Mouse (Mus musculus) adrenal gland, postnatal 36 days (tissue): ENCODE data around the gene Tfeb. TPM values are rescaled to one million over a fixed set of nuclear protein-coding genes. Genes with fewer than 3 reads are reported as not detected.
A peak's percentile ranks its signal among the peaks of the same experiment; 100 is the strongest.

Source experiments
- DNase-seq, 2 experiments: peaks; one replicate each; pipeline ENCODE4 v3.0.0; 2021; ENCODE audit warnings: mixed read lengths in 1 of 2
- total RNA-seq, 2 experiments: library from RNA; stranded (reverse); gene quantifications; 2 replicates each; pipeline ENCODE4 v1.2.3; 2021

Tfeb gene
- total RNA-seq, 2 experiments from 2014 or later = 18.6 to 18.9 TPM

- DNase-seq = no peak
These were observed 51.5 kb downstream of the Tfeb start for GRCm38 (mm10) chr17:47788306-47788705.

- DNase-seq = no peak
These were observed 52.2 kb downstream of the Tfeb start for GRCm38 (mm10) chr17:47788996-47789395.

DNA sequence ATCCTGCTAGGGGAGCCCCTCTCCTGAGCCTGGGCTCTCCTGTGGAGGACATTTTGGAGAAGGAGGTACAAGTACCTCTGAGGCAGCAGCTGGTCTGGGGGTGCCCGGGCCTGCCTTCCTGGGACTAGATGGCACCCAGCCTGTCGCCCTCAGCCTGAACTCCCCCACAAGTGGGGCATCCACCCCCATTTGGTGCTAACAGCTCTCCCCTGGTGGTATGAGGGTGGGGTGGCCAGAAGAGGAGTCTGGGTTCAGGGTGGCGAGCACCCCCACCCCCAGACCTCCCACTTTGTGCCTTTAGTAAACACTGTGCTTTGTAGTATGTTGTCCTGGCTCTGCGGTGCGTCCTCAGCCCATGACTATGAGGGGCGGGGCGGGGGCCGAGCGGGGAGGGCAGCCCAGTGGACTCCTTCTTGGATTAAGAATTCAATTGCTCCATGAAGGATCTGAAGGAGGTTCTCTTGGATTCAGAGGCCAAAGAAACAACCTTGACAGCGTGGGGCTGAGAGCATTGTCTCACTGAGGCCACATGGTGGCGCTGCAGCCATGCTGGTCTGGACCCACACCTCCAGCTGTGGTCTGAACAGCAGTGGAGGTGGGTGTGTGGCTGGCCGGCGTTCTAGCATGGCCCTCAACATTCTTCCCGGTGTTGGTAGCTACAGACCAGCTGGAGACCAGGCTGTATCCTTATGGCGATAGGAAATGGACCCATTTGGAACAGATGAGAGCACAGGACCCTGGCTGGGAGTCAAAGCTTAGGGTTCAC lies 55.5 kb downstream of the Tfeb start:
- DNase-seq = peak; percentile 83 to 87

DNA sequence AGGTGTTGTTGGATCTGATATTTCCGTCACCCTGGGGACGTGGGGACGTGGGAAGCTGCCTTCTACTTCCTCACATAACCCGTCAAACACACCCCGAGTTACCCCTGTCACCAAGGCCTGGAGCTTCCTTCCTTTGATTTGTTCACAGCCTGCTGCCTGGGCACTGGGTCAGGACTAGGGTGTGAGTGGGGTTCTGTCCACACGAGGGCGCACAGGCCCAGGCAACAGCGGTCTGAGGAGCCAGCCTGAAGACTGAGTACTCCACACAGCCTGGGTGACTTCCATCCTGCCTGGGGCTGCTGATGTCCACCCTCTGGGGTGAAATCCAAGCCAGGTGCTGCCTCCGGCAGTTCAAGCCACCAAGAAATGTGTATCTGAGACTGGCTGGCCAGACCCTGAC lies 56.5 kb downstream of the Tfeb start:
- DNase-seq = peak; percentile 91 to 93

- DNase-seq = peak; percentile 52 to 69
These were observed 58.6 kb downstream of the Tfeb start for GRCm38 (mm10) chr17:47795446-47795845.

DNA sequence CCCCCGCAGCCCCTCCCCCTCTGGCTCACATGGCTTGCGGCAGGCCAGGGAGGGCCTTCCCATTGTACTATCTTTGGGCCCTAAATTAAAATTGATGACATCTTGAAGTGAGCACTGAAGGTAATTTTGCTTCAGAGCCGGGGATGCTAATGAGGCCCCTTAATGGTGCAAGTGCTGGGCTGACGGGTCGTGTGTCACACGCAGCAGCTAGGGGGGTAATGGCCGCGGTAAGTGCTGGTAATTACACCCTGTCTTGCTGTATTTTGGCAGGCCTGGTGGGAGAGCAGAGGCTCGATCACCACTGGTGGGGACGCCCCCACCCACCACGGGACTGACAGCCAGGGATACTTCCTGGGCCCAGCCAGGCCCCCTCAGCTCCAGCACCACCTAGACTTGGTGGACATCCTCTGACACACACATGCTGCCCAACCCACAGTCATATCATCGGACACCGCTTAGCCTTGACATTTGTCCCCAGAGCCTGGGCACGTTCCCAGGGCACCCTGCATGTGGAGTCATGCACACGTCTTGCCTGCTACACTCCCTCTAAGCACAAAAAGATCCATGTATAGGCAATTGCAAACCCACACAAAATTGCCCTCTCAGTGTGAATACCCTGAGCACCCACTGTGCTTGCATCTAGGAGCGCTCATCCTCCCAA lies 59.5 kb downstream of the Tfeb start:
- DNase-seq = peak; percentile 74 to 80

DNA sequence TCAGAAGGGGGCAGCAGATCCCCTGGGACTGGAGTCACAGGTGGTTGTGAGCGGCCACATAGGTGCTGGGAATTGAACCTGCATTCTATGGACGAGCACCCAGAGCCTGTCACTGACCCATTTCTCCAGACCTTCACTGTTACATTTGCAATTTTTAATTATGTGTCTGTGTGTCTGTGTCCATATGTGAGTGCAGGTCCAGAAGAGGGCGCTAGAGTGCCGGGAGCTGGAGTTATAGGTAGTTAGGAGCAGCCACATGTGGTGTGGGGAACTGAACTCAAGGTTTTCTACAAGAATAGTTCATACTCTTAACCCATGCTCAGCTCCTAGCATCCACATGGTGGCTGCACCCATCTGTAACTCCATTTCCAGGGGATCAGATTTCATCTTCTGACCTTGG lies 60.1 kb downstream of the Tfeb start:
- DNase-seq = peak in 1 of 2 experiments; percentile 58

DNA sequence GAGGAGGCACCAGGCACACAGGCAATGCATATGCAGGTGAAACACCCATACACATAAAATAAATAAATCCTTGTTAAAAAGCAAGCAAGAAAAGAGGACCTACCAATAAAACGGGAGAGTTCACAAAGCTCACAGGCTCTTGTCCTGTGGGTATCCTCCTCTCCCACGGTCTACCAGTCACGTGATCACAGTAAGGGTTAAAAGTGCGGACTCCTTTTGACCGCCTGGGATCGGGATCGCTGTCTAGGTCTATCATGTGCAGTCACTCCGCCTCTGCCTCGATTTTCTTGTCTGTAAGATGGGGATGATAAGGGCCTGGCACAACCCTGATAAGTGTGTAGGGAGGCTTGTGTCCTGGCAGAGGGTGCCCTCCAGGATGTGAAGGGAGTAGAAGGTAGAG lies 60.6 kb downstream of the Tfeb start:
- no peak for DNase-seq

DNA sequence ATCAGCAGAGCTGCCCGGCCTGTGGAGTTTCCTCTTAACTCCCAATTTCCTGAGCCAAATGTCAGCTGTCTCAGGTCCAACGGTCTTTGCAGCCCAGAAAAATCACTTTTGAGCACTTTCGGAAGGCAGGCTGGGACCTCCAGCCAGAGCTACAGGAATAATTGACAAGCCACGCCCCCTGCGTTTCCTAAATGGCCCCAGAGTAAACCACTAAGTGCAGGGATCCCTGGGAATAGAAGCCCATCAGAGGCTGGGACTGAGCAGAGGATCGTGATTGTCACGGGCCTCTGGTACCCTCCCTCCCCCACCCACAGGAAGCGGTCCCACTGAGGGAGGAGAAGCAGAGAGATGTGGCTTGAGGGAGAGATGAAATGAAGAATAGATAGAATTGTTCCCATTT lies 66.0 kb downstream of the Tfeb start:
- no peak for DNase-seq

- DNase-seq = no peak
These were observed 66.8 kb downstream of the Tfeb start for GRCm38 (mm10) chr17:47803662-47804061.

DNA sequence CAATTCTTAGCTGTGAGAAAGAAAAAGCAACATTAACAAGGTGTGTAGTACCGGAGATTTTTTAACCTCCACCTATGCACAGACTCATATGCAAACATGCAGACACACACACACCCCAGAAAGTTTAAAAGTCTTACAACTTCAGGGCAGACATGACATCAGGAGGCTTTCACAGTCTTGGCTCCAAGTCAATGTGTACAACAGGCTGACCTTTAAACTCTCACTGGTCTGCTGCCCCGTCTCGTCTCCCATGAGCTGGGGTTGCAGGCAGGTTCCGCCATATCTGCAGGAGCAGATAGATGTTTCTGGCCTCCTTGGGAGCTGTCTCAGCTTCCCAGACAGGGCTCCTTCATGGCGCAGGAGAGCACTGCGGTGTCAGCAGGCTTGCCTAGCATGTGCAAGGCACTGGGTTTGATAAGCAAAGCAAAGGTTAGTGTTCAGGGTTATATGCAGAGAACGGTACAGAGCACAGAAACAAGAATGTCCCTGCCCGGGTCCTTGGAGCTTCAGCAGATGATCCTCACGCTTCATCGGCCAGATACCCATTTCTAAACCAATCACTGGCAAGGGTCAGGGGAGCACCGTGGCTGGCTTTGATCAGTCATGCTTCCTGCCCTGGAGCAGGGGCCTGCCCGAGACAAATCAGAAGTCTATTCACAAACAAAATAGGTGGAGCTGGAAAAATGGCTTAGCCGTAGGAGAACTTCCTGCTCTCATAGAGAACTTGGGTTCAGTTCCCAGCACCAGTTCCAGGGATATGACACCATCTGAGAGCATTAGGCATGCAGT lies 68.4 kb downstream of the Tfeb start:
- no peak for DNase-seq

GRCm38 (mm10) chr17:47806230-47806629 lies 69.4 kb downstream of the Tfeb start:
- no peak for DNase-seq

GRCm38 (mm10) chr17:47811265-47811800 lies 74.5 kb downstream of the Tfeb start:
- DNase-seq = no peak

GRCm38 (mm10) chr17:47812200-47812599 lies 75.4 kb downstream of the Tfeb start:
- DNase-seq = no peak

DNA sequence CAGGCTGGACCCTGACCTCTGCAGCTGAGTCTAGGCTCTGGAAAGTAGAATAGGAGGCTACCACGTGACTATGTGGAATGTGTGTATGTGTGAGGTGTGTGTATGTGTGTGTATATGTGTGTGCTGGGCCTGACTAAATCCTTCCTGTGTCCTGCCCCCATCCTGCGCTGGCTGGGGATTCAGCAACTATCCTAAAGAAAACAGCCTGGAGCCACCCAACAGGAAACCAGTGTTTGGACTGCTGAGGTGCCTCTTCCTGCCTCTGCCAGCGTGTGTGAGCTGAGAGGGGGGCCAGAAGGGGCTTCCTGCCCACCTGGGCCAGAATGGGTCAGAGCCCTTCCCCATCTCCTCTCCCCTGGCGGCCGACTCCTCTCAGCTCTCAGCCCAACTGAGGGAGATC lies 76.8 kb downstream of the Tfeb start:
- DNase-seq = peak in 1 of 2 experiments; percentile 26

DNA sequence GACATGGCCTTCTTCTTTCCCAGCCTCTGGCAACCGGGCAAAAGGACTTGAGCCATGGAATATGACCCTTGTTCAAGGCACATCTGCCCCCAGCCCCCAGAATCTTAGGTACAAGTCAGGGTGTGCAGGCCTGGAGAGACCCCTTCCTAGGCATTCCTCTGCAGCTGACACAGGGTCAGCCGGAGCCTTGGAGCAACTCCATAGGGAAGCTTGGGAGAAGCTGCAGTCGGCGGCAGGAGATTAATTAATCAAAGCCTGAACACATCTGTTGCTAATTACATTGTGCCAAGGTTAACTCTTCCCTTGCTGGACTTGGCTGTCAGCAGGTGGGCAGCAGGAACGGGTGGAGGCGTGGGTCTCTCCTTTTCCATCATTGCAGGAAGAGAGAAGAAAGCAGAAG lies 77.7 kb downstream of the Tfeb start:
- no peak for DNase-seq

GRCm38 (mm10) chr17:47815446-47815845 lies 78.6 kb downstream of the Tfeb start:
- DNase-seq = no peak

DNA sequence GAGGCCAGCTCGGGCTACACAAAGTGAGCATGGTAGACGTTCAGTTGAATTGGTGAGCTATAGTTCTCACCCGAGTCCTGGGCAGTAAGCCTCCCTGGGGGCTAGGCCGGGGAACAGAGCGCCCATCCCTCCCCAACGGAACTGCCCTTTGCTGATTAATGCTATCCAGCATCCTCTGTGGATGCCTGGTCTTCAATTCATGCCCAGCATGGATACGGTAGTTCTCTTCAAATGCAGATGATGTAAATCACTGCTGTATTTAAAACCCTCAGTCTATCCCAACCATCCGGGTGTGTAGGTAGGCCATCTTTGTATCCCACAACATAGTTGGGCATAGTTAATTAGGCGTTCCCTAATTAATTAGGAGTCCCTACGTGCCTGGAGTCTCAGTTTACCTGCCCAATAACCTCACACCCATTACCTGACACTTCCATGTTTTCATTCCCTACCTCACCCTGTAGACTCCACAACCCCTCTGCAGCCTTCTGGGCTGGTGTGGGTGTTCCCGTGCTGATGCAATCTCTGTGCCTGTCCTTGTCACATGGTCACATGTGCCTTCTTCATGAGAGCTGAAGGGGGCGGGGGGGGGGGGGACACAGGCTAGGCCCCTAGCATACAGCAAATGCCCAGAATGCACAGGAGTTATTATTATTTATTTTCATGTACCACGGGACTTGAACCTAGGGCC lies 81.4 kb downstream of the Tfeb start:
- DNase-seq = no peak

- DNase-seq = no peak
These were observed 84.5 kb downstream of the Tfeb start for GRCm38 (mm10) chr17:47821339-47821738.

- DNase-seq = no peak
These were observed 94.3 kb downstream of the Tfeb start for GRCm38 (mm10) chr17:47831161-47831560.

GRCm38 (mm10) chr17:47831772-47832171 lies 94.9 kb downstream of the Tfeb start:
- DNase-seq = no peak

DNA sequence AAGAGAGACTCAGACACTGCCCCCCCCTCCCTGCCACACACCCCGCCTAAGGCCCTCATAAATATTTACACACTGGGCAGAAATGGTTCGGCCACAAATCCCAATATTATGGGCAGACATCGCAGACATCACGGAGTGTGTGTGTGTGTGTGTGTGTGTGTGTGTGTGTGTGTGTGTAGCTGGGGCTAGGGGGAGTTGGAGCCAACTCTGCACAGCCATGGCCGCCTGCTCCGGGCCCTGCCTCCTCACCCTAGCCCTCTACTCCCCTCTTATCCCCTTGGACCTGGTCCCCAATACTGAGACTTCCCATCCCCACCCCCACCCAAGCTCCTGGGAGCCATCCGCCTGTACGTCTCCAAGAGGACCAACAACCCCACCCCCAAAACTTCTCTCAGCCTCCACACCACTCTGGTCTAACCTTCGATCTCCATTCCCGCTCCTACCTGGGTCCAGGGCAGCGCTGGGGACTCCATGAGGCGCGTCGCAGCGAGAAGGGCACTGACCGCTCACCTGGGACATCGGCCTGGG lies 95.7 kb downstream of the Tfeb start:
- no peak for DNase-seq
